Mouse (Mus musculus) retina, postnatal 7 days (tissue): Measurements from ENCODE around the gene Zfand6.

Source experiments
- DNase-seq: peaks from one replicate; pipeline ENCODE4 v3.0.0-alpha.2; 2012; ENCODE audit warnings: low read depth, low spot score

The Zfand6 gene

DNA sequence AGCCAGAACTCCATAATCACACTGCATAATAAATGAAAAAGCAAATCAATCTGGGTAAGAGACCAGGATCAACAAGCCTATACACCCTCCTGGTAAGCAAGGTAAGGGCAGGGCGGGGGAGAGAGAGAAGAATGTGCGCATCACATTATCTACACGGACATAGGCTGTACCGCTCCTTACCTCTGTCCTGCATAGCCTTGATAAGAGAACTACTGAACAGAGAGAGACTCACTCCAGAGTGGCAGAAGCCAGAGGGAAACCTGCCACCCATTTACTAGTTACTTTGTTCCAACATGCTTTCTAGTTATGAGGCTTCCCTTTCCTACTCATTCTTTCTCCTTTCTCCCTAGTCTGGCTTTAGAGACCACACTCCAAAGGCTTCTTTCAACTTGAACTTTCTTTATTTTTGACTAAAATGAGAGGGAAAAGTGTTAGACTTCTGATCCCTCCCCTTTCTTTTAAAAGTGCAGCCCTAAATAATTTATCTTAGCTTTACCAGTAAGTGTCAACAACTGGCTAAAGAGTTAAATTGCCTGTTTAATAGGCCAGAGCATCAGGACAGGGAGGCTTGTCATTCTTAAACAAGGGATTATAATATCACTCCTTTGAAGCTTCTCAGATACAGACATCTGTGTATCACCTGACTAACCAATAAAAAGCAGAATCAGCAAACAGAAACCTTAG, 38.3 kb downstream of the Zfand6 start:
- DNase-seq = no peak

DNA sequence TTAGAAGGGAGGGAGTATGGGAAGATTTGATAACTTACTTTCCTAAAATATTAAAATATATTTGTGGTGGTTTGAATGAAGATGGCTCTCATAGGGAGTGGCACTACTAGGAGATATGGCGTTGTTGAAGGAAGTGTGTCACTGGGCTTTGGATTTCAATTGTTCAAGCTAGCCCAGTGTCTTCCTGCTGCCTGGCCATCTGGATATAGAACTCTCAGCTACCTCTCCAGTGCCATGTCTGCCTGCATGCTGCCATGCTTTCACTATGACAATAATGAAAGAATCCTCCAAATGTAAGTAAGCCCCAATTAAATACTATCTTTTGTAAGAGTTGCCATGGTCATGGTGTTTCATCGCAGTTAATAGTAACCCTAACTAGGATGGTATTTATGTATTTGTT, 40.7 kb downstream of the Zfand6 start:
- no peak for DNase-seq

DNA sequence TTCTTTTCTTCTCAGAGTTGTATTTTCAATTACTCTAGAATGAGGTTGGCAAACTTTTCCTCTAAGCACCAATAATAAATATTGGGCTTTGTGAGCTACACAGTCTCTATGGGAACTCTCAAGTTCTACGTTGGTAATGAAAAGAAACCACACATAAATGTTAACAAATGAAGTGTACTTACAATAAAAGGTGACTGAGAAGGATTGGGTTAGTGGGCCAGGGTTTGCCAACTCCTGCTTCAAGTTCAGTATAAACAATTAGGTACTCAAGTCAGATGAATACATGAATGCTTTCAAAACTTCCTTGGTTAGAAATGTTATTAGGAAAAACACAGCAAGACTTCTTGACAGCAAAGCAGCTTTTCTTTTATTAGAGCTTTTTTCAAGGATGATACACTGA, 43.5 kb downstream of the Zfand6 start:
- DNase-seq = no peak

DNA sequence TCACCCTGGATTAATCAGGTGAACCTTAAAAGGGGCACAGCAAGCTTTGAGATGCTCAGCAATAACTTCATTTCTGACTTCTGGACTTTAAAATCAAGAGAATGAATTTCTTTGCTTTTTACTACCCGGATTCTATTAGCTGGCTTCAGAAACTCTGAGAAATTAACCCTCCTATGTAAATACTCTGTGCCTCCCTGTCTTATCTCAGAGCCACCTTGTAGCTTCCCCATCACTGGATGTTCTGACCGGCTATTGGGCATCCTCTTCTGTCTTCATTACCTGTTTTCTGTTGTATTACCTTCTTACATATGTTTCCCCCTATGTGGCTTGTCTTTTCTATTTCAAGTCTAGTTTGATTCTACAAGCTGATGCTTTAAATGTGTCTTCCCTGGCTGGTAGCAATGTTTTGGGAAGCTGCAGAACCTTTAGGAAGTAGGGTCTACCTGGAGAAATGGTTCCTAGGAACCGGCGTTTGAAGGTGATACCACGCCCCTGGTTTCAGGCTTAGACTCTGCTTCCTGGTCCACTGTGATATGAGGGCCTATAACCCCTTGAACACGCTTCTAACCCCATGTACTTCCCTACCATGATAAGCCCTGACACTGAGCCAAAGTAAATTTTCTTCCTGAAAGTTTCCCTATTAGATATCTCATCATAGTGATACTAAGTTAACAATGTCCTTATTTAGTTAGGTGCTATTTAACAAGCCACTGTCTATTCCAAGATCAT, 46.3 kb downstream of the Zfand6 start:
- no peak for DNase-seq

DNA sequence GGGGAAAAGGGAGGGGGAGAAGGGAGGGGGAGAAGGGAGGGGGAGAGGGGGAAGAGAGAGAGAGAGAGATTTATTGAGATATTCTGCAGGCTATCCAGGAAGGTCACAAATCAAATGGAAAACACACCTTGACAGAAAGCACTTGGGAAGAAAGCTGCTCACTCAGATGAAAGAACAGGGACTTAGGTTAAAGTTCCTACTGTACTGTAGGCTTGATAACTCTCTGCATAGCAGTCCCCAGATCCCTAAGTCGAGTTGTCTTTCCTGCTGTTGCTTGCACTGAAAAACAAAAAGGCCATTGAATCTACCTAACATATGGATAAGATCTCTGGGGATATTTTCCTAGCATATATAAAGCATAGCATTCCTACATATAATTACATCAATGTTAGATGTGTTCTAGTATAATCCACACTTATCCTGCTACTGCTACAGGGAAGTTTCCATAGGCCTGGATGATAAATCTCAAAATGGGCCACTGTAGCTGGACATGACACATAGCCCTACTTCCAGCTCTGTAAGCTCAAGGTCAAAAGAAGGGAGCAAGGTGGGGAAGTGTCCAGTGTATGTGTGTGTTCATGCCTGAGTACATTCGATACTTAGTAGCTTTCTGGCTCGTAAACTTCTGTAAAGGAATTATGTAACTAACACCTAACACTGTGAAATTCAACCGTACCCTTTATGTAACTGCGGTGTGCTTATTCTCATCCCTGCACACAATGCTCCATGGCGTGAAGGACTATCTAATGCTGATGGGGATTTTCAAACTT, 47.4 kb downstream of the Zfand6 start:
- DNase-seq = no peak

DNA sequence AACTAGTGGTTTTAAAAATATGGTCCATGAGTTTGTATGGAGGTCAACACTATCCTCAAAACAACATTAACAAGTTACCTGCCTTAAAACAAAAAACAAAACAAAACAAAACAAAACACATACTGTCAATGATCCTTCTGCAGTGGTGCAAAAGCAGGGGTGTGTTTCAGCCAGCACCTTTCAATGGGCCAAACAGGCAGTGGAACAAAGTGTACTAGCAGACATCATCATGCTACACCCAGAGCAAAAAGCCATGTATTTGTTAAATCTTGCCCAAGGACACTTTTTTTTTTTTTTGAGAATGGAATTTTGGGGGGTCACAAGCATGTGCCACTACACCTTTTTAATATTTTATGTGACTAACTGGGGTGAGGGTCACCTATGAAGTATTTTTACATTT, 52.8 kb downstream of the Zfand6 start:
- no peak for DNase-seq

DNA sequence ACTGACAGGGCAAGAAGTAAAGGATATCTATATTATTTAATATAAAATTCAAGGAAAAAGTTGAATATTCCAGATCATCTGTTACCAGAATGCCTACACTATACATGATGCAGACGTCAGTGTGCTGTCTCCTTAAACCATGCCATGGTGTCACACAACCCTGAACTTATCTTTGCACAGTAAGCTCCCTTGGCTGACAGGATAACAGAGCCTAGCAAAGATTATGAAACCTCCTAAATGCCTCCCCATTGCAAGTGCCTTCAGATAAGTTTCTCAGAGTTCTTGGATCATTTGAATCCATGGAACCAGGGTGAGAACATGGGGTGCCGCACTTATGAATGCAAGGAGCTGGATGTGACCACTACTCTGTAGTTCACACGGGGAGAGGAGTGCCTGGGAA, 57.9 kb downstream of the Zfand6 start:
- DNase-seq = no peak

DNA sequence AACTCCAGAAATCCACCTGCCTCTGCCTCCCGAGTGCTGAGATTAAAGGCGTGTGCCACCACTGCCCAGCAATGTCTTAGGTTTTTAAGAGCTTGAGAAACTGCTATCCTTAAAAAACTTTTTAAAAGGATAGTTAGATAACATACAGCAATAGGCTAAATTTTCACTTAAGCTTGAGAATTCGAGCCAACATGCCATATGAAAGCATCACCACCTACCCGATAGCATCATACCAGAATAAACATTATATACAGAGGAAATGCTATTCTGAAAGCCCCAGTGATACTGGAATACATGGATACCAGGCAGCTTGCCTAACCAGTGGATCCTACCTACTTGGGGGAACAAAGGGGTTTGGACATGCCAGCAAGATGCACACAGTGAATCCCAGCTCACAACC, 66.0 kb downstream of the Zfand6 start:
- no peak for DNase-seq

DNA sequence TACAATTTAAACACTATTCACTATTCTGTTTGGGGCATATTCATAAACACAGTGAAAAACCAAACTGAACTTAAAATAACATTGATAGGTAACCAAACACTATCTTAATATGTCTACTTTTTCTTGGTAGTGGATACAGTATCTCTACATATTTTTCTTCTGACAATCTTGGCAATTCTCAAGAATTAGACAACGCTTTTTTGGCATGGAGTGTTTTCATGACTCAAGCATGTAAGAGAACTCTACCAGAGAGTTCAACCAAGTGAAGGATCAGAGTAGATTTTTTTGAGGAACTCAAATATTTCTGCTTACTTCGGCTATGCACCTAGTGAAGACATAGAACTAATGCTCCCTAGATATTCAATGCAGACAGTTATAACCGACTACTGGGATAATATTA, 68.8 kb downstream of the Zfand6 start:
- DNase-seq = no peak

DNA sequence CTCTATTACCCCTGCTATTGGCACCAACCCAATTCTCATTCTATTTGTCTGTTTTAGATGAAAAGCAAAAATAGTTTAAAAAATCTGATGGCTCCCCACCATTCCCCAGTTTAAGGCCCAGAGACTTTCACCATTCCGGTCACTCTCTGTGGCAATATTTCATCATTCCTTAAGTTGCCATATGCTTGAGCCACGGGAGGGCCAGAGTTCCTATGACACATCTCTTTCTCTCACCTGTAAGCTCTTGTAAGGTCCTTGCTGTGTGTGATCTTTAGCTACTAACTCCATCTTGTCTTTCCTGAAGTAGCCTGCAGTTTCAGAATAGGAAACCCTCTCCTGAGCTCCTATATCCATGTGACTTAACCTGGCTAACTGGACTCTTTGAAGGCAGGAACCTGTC, 70.8 kb downstream of the Zfand6 start:
- no peak for DNase-seq

DNA sequence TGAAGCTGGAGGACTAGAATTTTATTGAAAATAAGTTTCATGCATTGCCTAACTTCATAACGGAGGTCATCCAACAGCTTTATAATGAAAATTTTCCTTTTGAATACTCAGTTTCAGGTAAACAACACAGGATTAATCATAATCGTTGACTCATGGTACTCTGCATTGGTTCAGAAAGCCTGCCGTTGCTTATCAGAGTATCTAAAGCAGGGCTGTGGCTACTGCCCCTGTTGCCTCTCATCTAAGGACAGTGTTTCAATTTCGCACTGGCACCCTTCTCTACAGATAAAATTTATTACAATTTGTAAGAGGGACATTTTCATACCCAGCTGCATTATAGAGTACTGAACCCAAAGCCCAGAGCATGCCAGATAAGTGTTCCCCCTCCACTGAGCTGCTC, 77.3 kb downstream of the Zfand6 start:
- no peak for DNase-seq

DNA sequence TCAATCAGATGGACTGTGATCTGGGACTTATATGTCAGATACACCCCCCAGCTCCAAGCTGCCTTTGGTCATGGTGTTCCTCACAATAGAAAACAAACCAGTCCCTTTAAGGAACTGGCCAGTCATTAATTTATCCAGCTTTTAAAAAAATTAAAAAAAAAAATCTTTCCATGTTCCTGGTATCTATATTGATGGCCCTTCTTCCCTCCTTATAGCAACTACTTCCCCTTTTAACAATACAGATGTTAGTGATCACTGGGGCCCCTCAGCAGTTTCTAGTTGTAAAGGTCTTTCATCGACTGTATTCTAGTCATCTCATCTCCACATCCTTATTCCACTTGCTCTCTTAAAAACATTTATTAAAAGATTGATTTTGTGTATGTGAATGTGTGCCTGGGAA, 78.2 kb downstream of the Zfand6 start:
- DNase-seq = no peak

DNA sequence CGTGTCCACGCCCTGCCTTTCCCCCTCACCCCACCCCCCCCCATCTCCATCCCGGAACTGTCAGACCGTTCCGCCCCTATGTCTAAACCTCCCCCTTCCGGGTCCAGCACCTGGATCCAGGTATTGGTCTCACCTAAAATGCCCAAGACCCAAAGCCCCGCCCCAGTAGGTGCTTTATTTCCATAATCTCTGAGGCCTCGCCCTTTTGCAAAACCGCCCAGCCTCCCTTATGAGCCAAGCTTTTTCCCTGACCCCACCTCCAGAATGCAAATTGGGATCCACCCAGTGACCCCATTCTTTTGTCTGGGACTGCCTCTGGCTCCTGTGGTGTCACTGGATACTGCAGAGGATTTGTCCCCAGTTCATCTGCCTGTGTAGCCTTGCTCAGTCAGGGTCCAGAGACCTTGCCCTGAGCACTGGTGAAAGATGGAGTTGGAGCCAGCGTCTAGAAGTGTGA, 83.4 kb downstream of the Zfand6 start, which contains the start of gene Fah:
Fah (minus strand) TSS at position 430 of the 457 bp plus-strand sequence.
- peak; percentile 35 for DNase-seq

DNA sequence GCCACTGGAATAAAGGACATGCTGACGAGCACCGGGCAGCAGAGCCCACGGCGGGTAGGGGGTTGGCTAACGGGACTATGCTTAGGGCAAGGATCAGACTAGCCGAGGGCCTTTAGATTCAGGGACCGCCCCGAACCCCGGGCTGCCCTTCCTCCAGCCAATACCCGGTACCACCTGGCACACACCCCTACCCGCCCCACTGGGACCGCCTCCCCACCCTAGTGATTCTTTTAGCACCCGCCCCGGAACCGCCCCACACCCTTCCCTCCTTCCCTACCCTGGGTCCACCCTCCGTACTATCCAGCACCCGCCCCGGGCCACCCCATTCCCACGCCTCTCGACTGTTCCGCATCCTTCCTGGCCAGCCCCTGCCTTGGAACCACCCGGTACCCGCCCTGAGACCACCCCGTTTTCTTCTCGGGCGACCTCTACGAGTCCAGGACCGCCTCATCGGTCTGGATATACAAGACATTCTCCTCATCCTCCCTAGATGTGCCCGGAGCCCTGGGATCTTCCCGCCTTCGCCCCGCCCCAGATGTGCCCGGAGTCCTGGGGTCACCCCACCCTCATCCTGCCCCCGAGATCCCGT, 84.0 kb downstream of the Zfand6 start:
- no peak for DNase-seq

DNA sequence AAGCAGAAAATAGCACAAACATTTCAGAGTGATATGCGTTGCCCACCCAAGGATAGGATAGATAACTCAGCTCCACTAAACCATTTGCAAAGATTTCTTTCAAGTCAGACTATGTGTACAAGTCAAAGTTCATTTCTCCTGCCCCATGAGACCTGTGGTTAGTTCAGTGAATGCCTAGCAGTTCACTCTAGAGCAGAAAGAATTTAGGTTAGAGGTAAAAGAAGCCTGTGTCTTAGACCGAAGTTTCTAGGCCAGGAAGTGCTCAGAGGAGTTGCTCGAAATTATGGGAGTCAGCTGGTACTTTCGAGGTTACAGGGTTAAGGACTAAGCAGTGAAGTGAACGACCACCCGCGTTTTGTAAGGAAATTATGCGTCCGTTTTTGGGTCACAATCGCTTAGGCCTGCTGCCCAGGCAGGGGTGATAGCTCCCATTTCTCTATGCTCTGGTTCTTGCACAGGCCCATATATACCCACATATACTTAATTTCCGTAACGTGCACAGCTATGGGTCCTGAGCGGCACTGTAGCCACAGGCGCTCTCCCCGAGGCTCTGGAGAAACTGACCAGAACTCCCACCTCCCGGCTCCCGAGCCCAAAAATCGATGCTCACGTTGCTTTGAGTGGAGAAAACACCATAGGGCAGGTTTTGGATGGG, 84.6 kb downstream of the Zfand6 start:
- DNase-seq = no peak

DNA sequence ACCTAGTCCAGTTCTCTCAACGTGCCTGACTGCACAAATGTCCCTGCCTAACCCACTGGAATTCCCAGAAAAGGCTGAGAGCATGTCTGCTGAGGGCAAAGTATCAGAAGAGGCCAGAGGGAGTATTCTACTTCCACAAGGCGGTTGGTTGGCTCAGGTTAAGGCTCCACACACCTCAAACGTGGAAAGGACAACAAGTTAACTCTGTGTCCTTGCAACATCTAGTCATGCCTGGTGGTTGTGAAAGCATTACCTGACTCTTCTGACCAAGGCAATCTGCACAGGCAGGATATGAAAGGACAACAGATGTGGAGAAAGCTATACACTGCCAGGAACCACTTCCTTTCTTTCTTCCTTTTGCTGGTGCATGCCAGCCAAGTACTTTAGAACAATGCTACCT, 85.3 kb downstream of the Zfand6 start:
- no peak for DNase-seq

DNA sequence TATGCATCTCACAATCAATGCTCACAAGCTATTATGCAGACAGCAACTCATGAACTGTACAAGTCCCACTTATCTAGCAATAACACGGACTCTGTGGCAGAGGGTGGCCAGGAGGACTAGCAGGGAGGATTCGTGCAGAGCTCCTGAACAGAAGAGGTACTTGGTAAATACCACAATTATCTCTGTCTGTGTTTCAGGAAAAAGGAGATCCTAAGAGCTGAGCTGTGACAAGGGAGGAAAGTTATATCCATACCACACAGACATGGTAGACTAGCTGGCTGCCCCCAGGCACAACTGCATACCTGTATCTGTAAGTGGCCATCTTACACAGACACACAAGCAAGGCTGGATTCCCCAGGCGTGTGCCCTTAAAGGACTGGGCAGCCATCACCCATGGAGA, 88.4 kb downstream of the Zfand6 start:
- DNase-seq = no peak

DNA sequence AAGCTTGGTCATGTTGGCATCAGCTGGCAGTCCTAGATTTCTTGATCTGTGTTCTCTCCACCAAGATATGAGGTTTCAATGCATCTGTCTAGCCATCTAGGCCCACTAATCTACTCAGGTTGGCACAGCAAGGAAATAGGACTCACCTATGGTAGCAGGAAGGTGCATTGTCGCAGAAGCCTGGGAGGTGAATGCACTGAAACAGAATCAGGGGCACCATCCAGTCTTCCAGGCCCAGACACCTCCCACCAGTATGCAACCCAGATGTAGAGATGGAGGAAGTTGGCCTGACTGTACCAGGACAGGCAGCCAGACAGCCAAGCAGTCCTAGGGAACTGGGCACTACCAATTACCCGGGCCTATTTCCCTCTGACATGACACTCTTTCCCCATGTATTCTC, 89.1 kb downstream of the Zfand6 start:
- DNase-seq = no peak

DNA sequence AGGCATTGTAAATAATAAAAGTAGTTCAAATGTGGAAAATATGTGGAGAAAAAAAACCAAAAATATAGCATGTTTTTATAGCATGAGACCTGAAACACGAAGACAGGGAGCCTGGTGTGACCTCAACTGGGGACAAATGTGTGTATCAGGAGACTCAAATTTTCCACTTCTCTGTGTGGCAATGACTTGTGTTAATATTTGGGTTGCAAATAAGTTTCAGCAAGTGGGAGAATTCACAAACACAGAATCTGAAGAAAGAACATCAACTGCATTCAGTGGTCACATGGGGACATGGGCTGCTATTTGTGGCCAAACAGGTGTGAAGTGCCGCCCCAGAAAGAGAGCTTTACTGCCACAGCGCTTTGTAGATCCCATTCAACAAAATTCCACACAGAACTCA, 93.1 kb downstream of the Zfand6 start:
- DNase-seq = no peak

DNA sequence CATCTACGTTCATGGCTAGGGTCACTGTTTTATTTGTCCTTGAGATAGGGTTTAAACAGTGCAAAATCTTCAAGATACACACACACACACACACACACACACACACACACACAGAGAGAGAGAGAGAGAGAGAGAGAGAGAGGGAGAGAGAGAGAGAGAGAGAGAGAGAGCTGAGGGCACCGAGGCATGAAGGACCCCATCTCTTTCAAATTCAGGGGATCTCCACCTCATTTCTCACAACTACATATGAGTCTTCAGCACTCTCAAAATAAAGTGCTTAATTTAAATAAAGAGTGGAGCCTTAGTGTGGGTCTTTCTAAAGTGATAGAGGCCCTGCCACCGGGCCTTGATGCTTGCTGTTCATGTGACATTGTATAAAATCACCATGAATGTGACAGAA, 93.8 kb downstream of the Zfand6 start:
- no peak for DNase-seq

DNA sequence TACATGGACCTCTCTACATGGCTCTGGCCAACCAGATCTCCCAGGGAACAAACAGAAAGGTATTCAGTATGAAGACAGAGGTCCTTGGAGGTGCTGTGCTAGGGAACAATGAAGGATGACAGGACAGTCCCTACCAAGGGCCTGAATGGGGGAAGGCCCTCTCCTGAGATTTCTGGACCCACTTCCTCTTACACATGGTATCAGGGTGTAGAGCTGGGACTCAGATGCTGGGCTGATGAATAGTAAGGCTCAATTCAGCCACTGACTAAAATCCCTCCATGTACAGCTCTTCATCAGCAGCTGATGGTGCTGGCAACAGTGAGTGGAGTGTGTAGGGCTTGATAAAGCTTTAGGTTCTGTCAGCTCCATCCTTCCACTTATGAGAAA, 94.8 kb downstream of the Zfand6 start:
- DNase-seq = no peak
